Mouse (Mus musculus) hindbrain, postnatal 0 days (tissue): Measurements from ENCODE around the gene Rflna. TPM values are rescaled to one million over a fixed set of nuclear protein-coding genes. Genes with fewer than 3 reads are reported as not detected.
A peak's percentile ranks its signal among the peaks of the same experiment; 100 is the strongest.

ENCODE experiments used
- ATAC-seq: fragments of 200-750 bp; cut with Nextera tagmentation; 2 replicates; pipeline ENCODE4 v1.8.0; 2017; ENCODE audit warnings: mild to moderate bottlenecking, moderate TSS enrichment, moderate library complexity
- DNase-seq: peaks from one replicate; pipeline ENCODE4 v3.0.0-alpha.2; 2015; ENCODE audit warnings: low spot score
- H3K27ac ChIP-seq: fragments of 300-500 bp; sonication (generic); 2 replicates; pipeline ENCODE4 v1.5.1; 2014; ENCODE audit warnings: mild to moderate bottlenecking
- H3K27me3 ChIP-seq: fragments of 300-500 bp; sonication (generic); 2 replicates; pipeline ENCODE4 v1.6.1; 2014; ENCODE audit warnings: low read length, mixed read lengths; ENCODE audit not compliant: insufficient read depth
- H3K36me3 ChIP-seq: fragments of 300-500 bp; sonication (generic); 2 replicates; pipeline ENCODE4 v1.6.1; 2014; ENCODE audit warnings: low read length, mixed read lengths; ENCODE audit not compliant: insufficient read depth
- H3K4me1 ChIP-seq: fragments of 300-500 bp; sonication (generic); 2 replicates; pipeline ENCODE4 v1.6.1; 2014; ENCODE audit warnings: antibody characterized with exemption, low read length, mixed read lengths; ENCODE audit not compliant: insufficient read depth
- H3K4me2 ChIP-seq: fragments of 300-500 bp; sonication (generic); 2 replicates; pipeline ENCODE4 v1.6.1; 2014; ENCODE audit warnings: low read depth, mild to moderate bottlenecking, low read length, moderate library complexity, mixed read lengths
- H3K4me3 ChIP-seq: fragments of 300-500 bp; sonication (generic); 2 replicates; pipeline ENCODE4 v1.5.1; 2014; ENCODE audit warnings: low read length
- H3K9ac ChIP-seq: fragments of 300-500 bp; sonication (generic); replicated peaks from 2 replicates; pipeline ENCODE4 v1.6.1; 2014; ENCODE audit warnings: mild to moderate bottlenecking, low read length, moderate library complexity, mixed read lengths
- H3K9me3 ChIP-seq: fragments of 300-500 bp; sonication (generic); 2 replicates; pipeline ENCODE4 v1.6.1; 2016; ENCODE audit warnings: low read length, mixed read lengths
- CTCF ChIP-seq: IDR thresholded peaks from 2 replicates; pipeline ENCODE4 v1.5.1; 2016; ENCODE audit warnings: antibody characterized with exemption, control low read depth, low read depth
- WGBS: fragments of 180-500 bp; shearing (Covaris S2); extraction: QIAGEN DNeasy Blood & Tissue Kit; methylation state at CpG from one replicate; pipeline ENCODE4 v1.1.7; 2014; 5-methylcytosine and 5-hydroxymethylcytosine counted together
- polyA plus RNA-seq: library from polyadenylated mRNA; unstranded; fragments of >200 nt; fragmentation: Nextera tagmentation; extraction: Ambion mirVana; gene quantifications from 2 replicates; pipeline ENCODE4 v1.2.1, GENCODE M21; 2015
- total RNA-seq: library from RNA; depleted of rRNA; stranded (reverse); fragments of >200 nt; gene quantifications from 2 replicates; pipeline ENCODE4 v1.2.3, GENCODE M21; 2014

Gene Rflna
- total and polyA plus RNA-seq, 2 experiments from 2014 or later, result 7.5 to 9.8 TPM

GRCm38 (mm10) chr5:125005871-125006652, 3.0 kb downstream of the Rflna start:
- 0 out of 2 replicates have a peak, but pooled peaks have one; percentile 16 for ATAC-seq
- DNase-seq, result peak; percentile 35

GRCm38 (mm10) chr5:125006896-125007295, 3.9 kb downstream of the Rflna start:
- no peak for TF ChIP-seq CTCF
- WGBS, result 52% methylated on average over 5 of the region's 5 CpGs
- Histone ChIP-seq H3K36me3 (no peaks in the 10 kb centered on the region), H3K9ac (no peak overlapping the region), H3K4me3 (no peak overlapping the region), H3K9me3 (no peaks in the 10 kb centered on the region), H3K4me1 (peaks cover 6% of the 10 kb centered on the region; the same call in 1 of the 2 replicates), H3K27me3 (no peaks in the 10 kb centered on the region; the same call in 1 of the 2 replicates), H3K4me2 (no peak overlapping the region), H3K27ac (no peak overlapping the region)
- ATAC-seq, result no peak
- DNase-seq, result no peak

More at GRCm38 (mm10) chr5:125005871-125006652, 3.0 kb downstream of the Rflna start:
- TF ChIP-seq CTCF, result no peak
- Histone ChIP-seq H3K9me3 (no peaks in the 10 kb centered on the region), H3K4me3 (no peak overlapping the region), H3K9ac (no peak overlapping the region), H3K4me1 (peaks cover 6% of the 10 kb centered on the region; the same call in 1 of the 2 replicates), H3K27ac (no peak overlapping the region), H3K36me3 (no peaks in the 10 kb centered on the region), H3K27me3 (no peaks in the 10 kb centered on the region; the same call in 1 of the 2 replicates), H3K4me2 (no peak overlapping the region)
- WGBS, result 51% methylated on average over 9 of the region's 9 CpGs

- Histone ChIP-seq H3K27me3 (no peaks in the 10 kb centered on the region), H3K4me3 (no peak overlapping the region), H3K9me3 (no peaks in the 10 kb centered on the region), H3K4me2 (no peak overlapping the region), H3K4me1 (0 out of 2 replicates have a peak, but pooled peaks cover under 1% of the 10 kb centered on the region), H3K36me3 (peaks cover 8% of the 10 kb centered on the region), H3K27ac (no peak overlapping the region), H3K9ac (no peak overlapping the region)
- no peak for DNase-seq
- no peak for ATAC-seq
- WGBS, result 87% methylated on average over 24 of the region's 24 CpGs
- no peak for TF ChIP-seq CTCF
These were observed 8.1 kb downstream of the Rflna start for GRCm38 (mm10) chr5:125011166-125011565.

- 88% methylated on average over 8 of the region's 8 CpGs for WGBS
- ATAC-seq (no peak), DNase-seq (no peak)
- Histone ChIP-seq H3K27me3 (no peaks in the 10 kb centered on the region), H3K4me3 (no peak overlapping the region), H3K36me3 (peaks cover 13% of the 10 kb centered on the region), H3K27ac (no peak overlapping the region), H3K4me1 (no peaks in the 10 kb centered on the region), H3K9ac (no peak overlapping the region), H3K4me2 (no peak overlapping the region), H3K9me3 (no peaks in the 10 kb centered on the region)
- TF ChIP-seq CTCF, result no peak
These were observed 8.6 kb downstream of the Rflna start for GRCm38 (mm10) chr5:125011628-125012027.

- H3K36me3 ChIP-seq, result peaks cover 33% of the 10 kb centered on the region
- H3K9ac ChIP-seq, result no peak overlapping the region
- no peaks in the 10 kb centered on the region for H3K27me3 ChIP-seq
These were observed 11.5 kb downstream of the Rflna start for GRCm38 (mm10) chr5:125014497-125014896.

GRCm38 (mm10) chr5:125015066-125015465, 12.0 kb downstream of the Rflna start:
- Histone ChIP-seq H3K27me3 (no peaks in the 10 kb centered on the region), H3K27ac (no peak overlapping the region), H3K9me3 (no peaks in the 10 kb centered on the region), H3K36me3 (peaks cover 33% of the 10 kb centered on the region), H3K9ac (no peak overlapping the region), H3K4me1 (no peaks in the 10 kb centered on the region), H3K4me3 (no peak overlapping the region), H3K4me2 (no peak overlapping the region)
- DNase-seq (no peak), ATAC-seq (no peak)
- 69% methylated on average over 3 of the region's 3 CpGs for WGBS
- no peak for TF ChIP-seq CTCF

More at GRCm38 (mm10) chr5:125014497-125014896, 11.5 kb downstream of the Rflna start:
- ATAC-seq, result 0 out of 2 replicates have a peak, but pooled peaks have one; percentile 21
- H3K9me3 ChIP-seq, result no peaks in the 10 kb centered on the region
- H3K4me1 ChIP-seq, result no peaks in the 10 kb centered on the region
- peak; percentile 67 for DNase-seq
- no peak overlapping the region for H3K4me2 ChIP-seq
- H3K27ac ChIP-seq, result no peak overlapping the region
- no peak overlapping the region for H3K4me3 ChIP-seq
- 60% methylated on average over 7 of the region's 7 CpGs for WGBS
- peak; percentile 89 for TF ChIP-seq CTCF

GRCm38 (mm10) chr5:125015576-125015975, 12.6 kb downstream of the Rflna start:
- no peak for DNase-seq
- 77% methylated on average over 9 of the region's 9 CpGs for WGBS

More at GRCm38 (mm10) chr5:125015576-125015975, 12.6 kb downstream of the Rflna start:
- H3K9ac ChIP-seq, result no peak overlapping the region
- peaks cover 33% of the 10 kb centered on the region for H3K36me3 ChIP-seq
- H3K27ac ChIP-seq, result no peak overlapping the region
- no peak overlapping the region for H3K4me3 ChIP-seq
- H3K4me2 ChIP-seq, result no peak overlapping the region
- H3K4me1 ChIP-seq, result no peaks in the 10 kb centered on the region
- H3K9me3 ChIP-seq, result no peaks in the 10 kb centered on the region
- no peaks in the 10 kb centered on the region for H3K27me3 ChIP-seq
- TF ChIP-seq CTCF, result no peak
- ATAC-seq, result no peak
